Mouse (Mus musculus) lung, embryonic 14.5 days (tissue): Measurements from ENCODE around the gene Kctd11. TPM values are rescaled to one million over a fixed set of nuclear protein-coding genes. Genes with fewer than 3 reads are reported as not detected.
A peak's percentile ranks its signal among the peaks of the same experiment; 100 is the strongest.

Experiments used
- ATAC-seq: fragments of 200-750 bp; cut with Nextera tagmentation; 2 replicates; pipeline ENCODE4 v1.8.0; 2017; ENCODE audit warnings: mild to moderate bottlenecking, moderate TSS enrichment, moderate library complexity; ENCODE audit not compliant: insufficient read depth
- DNase-seq: peaks from one replicate; pipeline ENCODE4 v3.0.0-alpha.2; 2015
- H3K27ac ChIP-seq: fragments of 300-500 bp; sonication (generic); 2 replicates; pipeline ENCODE4 v1.5.1; 2014; ENCODE audit warnings: low read depth, mild to moderate bottlenecking, moderate library complexity
- H3K27me3 ChIP-seq: fragments of 300-500 bp; sonication (generic); 2 replicates; pipeline ENCODE4 v1.6.1; 2014; ENCODE audit warnings: low read length, control low read depth; ENCODE audit not compliant: insufficient read depth
- H3K36me3 ChIP-seq: fragments of 300-500 bp; sonication (generic); 2 replicates; pipeline ENCODE4 v1.6.1; 2014; ENCODE audit warnings: control low read depth; ENCODE audit not compliant: insufficient read depth
- H3K4me1 ChIP-seq: fragments of 300-500 bp; sonication (generic); 2 replicates; pipeline ENCODE4 v1.6.1; 2014; ENCODE audit warnings: antibody characterized with exemption, control low read depth; ENCODE audit not compliant: insufficient read depth
- H3K4me2 ChIP-seq: fragments of 300-500 bp; sonication (generic); 2 replicates; pipeline ENCODE4 v1.6.1; 2014; ENCODE audit warnings: mild to moderate bottlenecking
- H3K4me3 ChIP-seq: fragments of 300-500 bp; sonication (generic); 2 replicates; pipeline ENCODE4 v1.5.1; 2014; ENCODE audit warnings: low read depth, low read length
- H3K9ac ChIP-seq: fragments of 300-500 bp; sonication (generic); 2 replicates; pipeline ENCODE4 v1.6.1; 2014
- H3K9me3 ChIP-seq: fragments of 300-500 bp; sonication (generic); 2 replicates; pipeline ENCODE4 v1.6.1; 2016; ENCODE audit warnings: low read depth, low read length, control low read depth
- CTCF ChIP-seq: IDR thresholded peaks from 2 replicates; pipeline ENCODE4 v1.5.1; 2016; ENCODE audit warnings: antibody characterized with exemption, low read depth
- WGBS: fragments of 180-500 bp; shearing (Covaris S2); extraction: QIAGEN DNeasy Blood & Tissue Kit; methylation state at CpG from one replicate; pipeline ENCODE4 v1.1.7; 2014; 5-methylcytosine and 5-hydroxymethylcytosine counted together
- polyA plus RNA-seq: library from polyadenylated mRNA; unstranded; fragments of >200 nt; fragmentation: Nextera tagmentation; extraction: Ambion mirVana; gene quantifications from 2 replicates; pipeline ENCODE4 v1.2.1, GENCODE M21; 2014

The Kctd11 gene
- polyA plus RNA-seq, 1 experiment from 2014 or later: 7.5 TPM

DNA sequence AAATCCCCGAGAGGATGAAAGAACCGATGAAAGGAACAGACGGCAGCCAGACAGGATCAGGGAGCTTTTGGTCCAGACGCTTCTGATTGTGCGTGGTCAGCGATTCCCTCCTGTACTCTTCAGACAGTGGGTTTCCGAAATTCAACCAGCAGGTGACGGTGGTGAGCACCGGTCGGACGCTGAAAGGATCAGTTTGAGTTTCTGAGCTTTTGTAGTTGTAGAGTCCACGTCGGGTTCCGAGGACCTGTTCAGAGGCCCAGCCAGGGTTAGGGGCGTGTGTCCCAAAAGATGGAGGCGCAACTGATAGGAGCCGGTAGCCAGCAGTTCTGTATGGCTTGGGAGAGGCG is 727 bp downstream of the Kctd11 start:
- Histone ChIP-seq H3K4me2 (peak overlapping the region; percentile 84), H3K9me3 (no peaks in the 10 kb centered on the region), H3K27me3 (no peaks in the 10 kb centered on the region), H3K4me3 (peak overlapping the region; percentile 51), H3K27ac (peak overlapping the region; percentile 92), H3K4me1 (peaks cover 25% of the 10 kb centered on the region), H3K9ac (peak overlapping the region; percentile 41), H3K36me3 (no peaks in the 10 kb centered on the region)
- DNase-seq: peak; percentile 89
- under 1% methylated on average over 18 of the region's 18 CpGs for WGBS
- peak; percentile 84 for TF ChIP-seq CTCF
- peak; percentile 47 for ATAC-seq

DNA sequence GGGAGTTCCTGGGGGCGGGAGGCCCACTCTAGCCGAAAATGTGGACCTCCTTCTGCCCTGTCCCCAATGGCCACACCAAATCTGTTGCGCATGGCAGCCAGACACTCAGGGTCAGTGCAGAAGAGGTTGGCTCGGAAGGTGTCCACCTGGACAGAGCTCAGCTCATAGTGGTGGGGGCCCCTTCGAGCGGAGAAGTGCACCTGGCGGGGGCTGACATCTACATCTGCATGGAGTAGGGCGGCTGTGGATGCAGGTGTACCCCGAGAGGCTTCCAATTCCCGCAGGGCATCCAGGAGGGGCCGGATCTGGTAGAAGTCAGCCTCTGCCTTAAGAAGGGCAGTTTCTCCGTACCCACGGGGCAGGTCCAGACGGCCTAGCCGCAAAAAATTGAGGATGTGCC is 1.5 kb downstream of the Kctd11 start:
- 47% methylated on average over 15 of the region's 15 CpGs for WGBS

DNA sequence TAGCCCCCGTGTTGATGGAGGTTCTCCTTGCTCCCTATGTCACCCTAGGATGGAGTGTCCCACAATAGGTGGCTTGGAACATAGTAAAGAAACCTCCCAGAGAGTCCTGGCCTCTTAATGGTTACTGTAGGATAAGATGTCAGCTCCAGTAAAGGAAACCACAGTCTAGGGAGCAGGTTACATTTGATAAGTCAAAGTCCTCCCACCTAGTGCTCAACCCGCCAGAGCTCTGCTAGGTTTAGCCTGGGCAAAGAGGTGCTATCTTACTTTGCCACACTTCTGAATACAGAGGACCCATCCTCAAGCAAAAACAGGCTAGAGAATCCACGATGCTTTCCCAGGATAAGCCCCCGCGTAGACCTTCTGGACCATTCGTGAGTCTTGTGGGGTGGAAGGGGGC is 2.3 kb downstream of the Kctd11 start:
- peak overlapping the region; percentile 38 for H3K9ac ChIP-seq
- H3K4me3 ChIP-seq: peak overlapping the region; percentile 51
- H3K9me3 ChIP-seq: no peaks in the 10 kb centered on the region
- no peaks in the 10 kb centered on the region for H3K27me3 ChIP-seq
- peak overlapping the region; percentile 84 for H3K4me2 ChIP-seq
- WGBS: 80% methylated on average over 6 of the region's 6 CpGs
- ATAC-seq (no peak), DNase-seq (no peak)
- peaks cover 25% of the 10 kb centered on the region for H3K4me1 ChIP-seq
- no peak overlapping the region for H3K27ac ChIP-seq
- no peaks in the 10 kb centered on the region for H3K36me3 ChIP-seq
- no peak for TF ChIP-seq CTCF

More for the DNA sequence above, 1.5 kb downstream of the Kctd11 start:
- DNase-seq (no peak), ATAC-seq (no peak)
- H3K9me3 ChIP-seq: no peaks in the 10 kb centered on the region
- H3K4me2 ChIP-seq: peak overlapping the region; percentile 84
- H3K27ac ChIP-seq: no peak overlapping the region
- no peak for TF ChIP-seq CTCF
- peak overlapping the region; percentile 51 for H3K4me3 ChIP-seq
- H3K4me1 ChIP-seq: peaks cover 25% of the 10 kb centered on the region
- peak overlapping the region; percentile 41 for H3K9ac ChIP-seq
- H3K27me3 ChIP-seq: no peaks in the 10 kb centered on the region
- no peaks in the 10 kb centered on the region for H3K36me3 ChIP-seq

DNA sequence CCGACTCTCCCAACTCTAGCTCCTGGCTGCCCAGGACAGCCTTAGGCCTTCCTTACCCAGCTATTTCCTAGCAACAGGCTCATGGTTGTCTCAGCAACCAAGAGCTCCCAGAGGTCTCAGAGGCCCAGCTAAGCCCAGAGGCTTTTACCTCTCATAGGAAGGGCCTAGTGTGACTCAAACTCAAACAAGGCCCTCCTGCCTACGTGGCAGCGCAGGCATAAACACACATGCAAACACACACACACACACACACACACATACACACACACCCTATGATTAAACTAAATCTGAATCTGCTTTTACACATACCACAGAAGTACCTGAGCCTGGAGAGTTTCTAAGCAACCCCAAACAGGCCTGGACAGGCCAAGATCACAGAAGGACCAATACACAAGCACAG is 2.8 kb downstream of the Kctd11 start:
- DNase-seq (no peak), ATAC-seq (no peak)
- peak overlapping the region; percentile 38; the same call in 1 of the 2 replicates for H3K9ac ChIP-seq
- no peak overlapping the region for H3K27ac ChIP-seq
- no peaks in the 10 kb centered on the region for H3K36me3 ChIP-seq
- whole genome bisulfite sequencing: 76% methylated on average over 3 of the region's 3 CpGs
- no peaks in the 10 kb centered on the region for H3K9me3 ChIP-seq
- H3K27me3 ChIP-seq: no peaks in the 10 kb centered on the region
- H3K4me2 ChIP-seq: peak overlapping the region; percentile 84; the same call in 1 of the 2 replicates
- H3K4me3 ChIP-seq: no peak overlapping the region; the same call in 1 of the 2 replicates
- peaks cover 25% of the 10 kb centered on the region for H3K4me1 ChIP-seq
- no peak for TF ChIP-seq CTCF

DNA sequence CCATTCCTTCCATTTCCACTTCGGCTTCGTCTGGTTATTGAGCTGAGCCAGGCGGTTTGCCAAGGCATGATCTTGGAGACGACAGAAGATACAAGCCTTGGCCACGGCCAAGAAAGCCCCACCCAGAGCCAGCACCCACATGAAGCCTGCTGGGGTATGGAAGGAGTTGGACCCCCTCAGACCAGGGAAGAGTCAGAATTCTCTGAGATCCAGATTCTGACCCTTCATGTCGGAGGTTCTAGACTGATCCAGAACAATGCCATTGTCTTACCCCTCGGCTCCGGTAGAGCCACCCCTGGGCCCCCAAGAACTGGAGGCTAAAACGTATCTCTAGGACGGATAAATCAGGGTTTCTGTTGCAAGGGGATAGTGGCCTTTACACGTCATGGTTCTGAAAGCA is 3.3 kb downstream of the Kctd11 start, which contains the start of gene Tmem95:
TSS of gene Tmem95 (minus strand) at position 141 of the 400 bp plus-strand sequence.
- H3K9ac ChIP-seq: peak within 1 kb of the TSS; percentile 38
- H3K4me2 ChIP-seq: peak within 1 kb of the TSS; percentile 84
- H3K4me3 ChIP-seq: peak within 1 kb of the TSS; percentile 51; the same call in 1 of the 2 replicates
- TF ChIP-seq CTCF: no peak
- ATAC-seq (no peak), DNase-seq (no peak)
- peaks cover 25% of the 10 kb centered on the region for H3K4me1 ChIP-seq
- WGBS: 83% methylated on average over 11 of the region's 11 CpGs
- H3K9me3 ChIP-seq: no peaks in the 10 kb centered on the region
- H3K27me3 ChIP-seq: no peaks in the 10 kb centered on the region
- peak within 1 kb of the TSS; percentile 70; the same call in 1 of the 2 replicates for H3K27ac ChIP-seq
- no peaks in the 10 kb centered on the region for H3K36me3 ChIP-seq

DNA sequence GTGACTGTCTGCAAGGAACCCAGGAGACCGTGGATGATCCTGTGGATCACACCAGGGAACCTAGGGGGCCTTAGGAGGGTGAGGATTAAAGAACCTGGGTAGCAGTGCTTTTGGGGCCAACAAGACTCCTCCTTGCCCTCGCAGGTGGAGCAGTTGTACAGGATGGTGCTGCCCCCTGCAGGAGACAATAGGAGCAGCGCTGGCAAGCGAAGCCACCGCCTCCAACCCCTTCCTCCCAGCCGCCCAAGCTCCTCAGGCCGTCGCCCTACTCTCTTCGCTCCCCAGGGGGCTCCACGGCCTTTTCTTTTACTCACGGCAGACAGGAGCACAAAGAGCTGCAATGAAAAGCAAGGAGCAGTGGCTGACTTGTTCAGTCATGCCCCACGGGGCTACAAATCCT is 4.3 kb downstream of the Kctd11 start:
- H3K9me3 ChIP-seq: no peaks in the 10 kb centered on the region
- H3K27ac ChIP-seq: peak overlapping the region; percentile 70; the same call in 1 of the 2 replicates
- peak; percentile 90 for TF ChIP-seq CTCF
- DNase-seq (peak; percentile 92), ATAC-seq (peak; percentile 56)
- 4% methylated on average over 12 of the region's 12 CpGs for WGBS
- peak overlapping the region; percentile 35 for H3K9ac ChIP-seq
- peak overlapping the region; percentile 44 for H3K4me2 ChIP-seq
- peaks cover 20% of the 10 kb centered on the region for H3K4me1 ChIP-seq
- H3K36me3 ChIP-seq: no peaks in the 10 kb centered on the region
- H3K4me3 ChIP-seq: no peak overlapping the region
- no peaks in the 10 kb centered on the region for H3K27me3 ChIP-seq

DNA sequence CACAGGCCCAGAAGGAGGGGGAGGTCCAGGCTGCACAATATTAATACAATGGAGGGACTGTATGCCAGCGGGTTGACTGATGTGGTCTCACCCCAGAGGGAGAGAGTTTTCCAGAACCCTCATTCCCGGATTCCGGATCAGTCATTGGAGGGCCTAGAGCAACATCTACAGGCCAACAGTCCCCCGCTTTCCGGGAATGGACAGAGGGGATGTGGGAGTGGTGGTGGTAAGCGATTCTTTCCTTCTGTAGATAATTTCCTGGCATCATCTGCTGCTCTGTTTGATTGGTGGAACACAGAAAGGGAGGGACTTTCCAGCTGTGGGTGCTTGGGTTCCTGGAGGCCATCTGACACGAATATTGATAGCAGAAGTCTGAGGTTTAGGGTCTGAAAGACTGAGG is 5.0 kb downstream of the Kctd11 start:
- peak; percentile 16; the same call in 1 of the 2 replicates for ATAC-seq
- Histone ChIP-seq H3K9ac (no peak overlapping the region), H3K4me1 (peaks cover 16% of the 10 kb centered on the region), H3K27ac (peak overlapping the region; percentile 70), H3K36me3 (no peaks in the 10 kb centered on the region), H3K4me2 (no peak overlapping the region; the same call in 1 of the 2 replicates), H3K4me3 (no peak overlapping the region), H3K9me3 (no peaks in the 10 kb centered on the region), H3K27me3 (no peaks in the 10 kb centered on the region)
- 20% methylated on average over 7 of the region's 7 CpGs for WGBS
- no peak; the same call in 1 of the 2 replicates for TF ChIP-seq CTCF
- DNase-seq: peak; percentile 71
